Mouse (Mus musculus): Measurements from ENCODE around the gene Ciao2b.

GRCm38 (mm10) chr8:104624161-104624560, 17.6 kb downstream of the Ciao2b start, which contains the start of gene Cdh16:
- TF ChIP-seq CTCF (conservative IDR thresholded peaks at IDR 0.05 in 1 of 2, IDR thresholded peaks at IDR 0.05 in 1 of 2; ENCODE audit: low read depth in 2 of 2, low read length in 2 of 2) (no peak), EP300 (IDR thresholded peaks at IDR 0.05; ENCODE audit: low read length) (no peak), USF1 (IDR thresholded peaks at IDR 0.05; ENCODE audit: low read depth, low read length) (no peak), MYC (IDR thresholded peaks at IDR 0.05; ENCODE audit: low read depth, low read length) (no peak), SMC3 (IDR thresholded peaks at IDR 0.05; ENCODE audit: low read depth, low read length) (no peak), IRF4 (IDR thresholded peaks at IDR 0.05; ENCODE audit: low read depth, low read length) (no peak), ZMIZ1 (IDR thresholded peaks at IDR 0.05; ENCODE audit: low read depth, low read length) (no peak), ZNF384 (IDR thresholded peaks at IDR 0.05; ENCODE audit: low read depth, low read length) (no peak), NELFE (IDR thresholded peaks at IDR 0.05; ENCODE audit: low read depth, low read length) (no peak), ELF1 (IDR thresholded peaks at IDR 0.05; ENCODE audit: low read depth, low read length) (no peak), USF2 (conservative IDR thresholded peaks at IDR 0.05; ENCODE audit: low read depth, low read length) (no peak)

All from CH12.LX (cell line).